Mouse (Mus musculus): ENCODE measurements around the gene Smim9. TPM values are rescaled to one million over a fixed set of nuclear protein-coding genes. Genes with fewer than 3 reads are reported as not detected.

Gene Smim9
- polyA plus RNA-seq, 1 experiment from 2014 or later, result not detected

GRCm38 (mm10) chrX:75128333-75128980, 35.1 kb downstream of the Smim9 start:
- ChIA-PET POLR2A (no interaction called here), CTCF (interaction anchor here (1.2 kb wide), 1 partner anchor 33 kb away, joined by 3 read pairs; the partner anchor contains the start of gene Dkc1)
- peaks cover 22% of the 10 kb centered on the region for H3K27me3 ChIP-seq
- TF ChIP-seq CTCF (IDR thresholded peaks at IDR 0.05), result no peak
- no peak for DNase-seq (ENCODE audit: low read depth, low spot score)
- ATAC-seq, result no peak
- in situ Hi-C loops (cut with MboI; ENCODE audit: low pct_unique_long_range_greater_than_20kb), result no loop called here

- no peak for TF ChIP-seq CTCF (IDR thresholded peaks at IDR 0.05)
- no peak for DNase-seq (ENCODE audit: low read depth, low spot score)
- ATAC-seq, result no peak
- peaks cover 22% of the 10 kb centered on the region for H3K27me3 ChIP-seq
- ChIA-PET POLR2A (no interaction called here), CTCF (interaction anchor here (1.2 kb wide), 2 partner anchors 10 to 31 kb away, joined by 3 read pairs; partner anchors contain the start of gene Dkc1)
- in situ Hi-C loops (cut with MboI; ENCODE audit: low pct_unique_long_range_greater_than_20kb), result no loop called here
Observed at GRCm38 (mm10) chrX:75126893-75127292, 36.7 kb downstream of the Smim9 start.

- POLR2A ChIA-PET, result interaction anchor here (0.6 kb wide), 1 partner anchor 121 kb away, joined by 3 read pairs; no protein-coding TSS in a partner anchor
- CTCF ChIA-PET, result interaction anchor here (0.7 kb wide), 1 partner anchor 14 kb away, joined by 3 read pairs; no protein-coding TSS in a partner anchor
- in situ Hi-C loops (cut with MboI; ENCODE audit: low pct_unique_long_range_greater_than_20kb), result no loop called here
- H3K27me3 ChIP-seq, result peaks cover 22% of the 10 kb centered on the region
- ATAC-seq (no peak), DNase-seq (ENCODE audit: low read depth, low spot score) (no peak)
- no peak for TF ChIP-seq CTCF (IDR thresholded peaks at IDR 0.05)
Observed at GRCm38 (mm10) chrX:75125606-75126005, 38.0 kb downstream of the Smim9 start.

GRCm38 (mm10) chrX:75115550-75115949, 48.0 kb downstream of the Smim9 start:
- no peak for TF ChIP-seq CTCF (IDR thresholded peaks at IDR 0.05)
- DNase-seq (ENCODE audit: low read depth, low spot score), result no peak

GRCm38 (mm10) chrX:75102293-75102692, 61.3 kb downstream of the Smim9 start:
- ATAC-seq (no peak), DNase-seq (ENCODE audit: low read depth, low spot score) (no peak)
- peaks cover 17% of the 10 kb centered on the region for H3K27me3 ChIP-seq
- ChIA-PET CTCF (no interaction called here), POLR2A (no interaction called here)
- in situ Hi-C loops (cut with MboI; ENCODE audit: low pct_unique_long_range_greater_than_20kb), result loop anchor here (25.0 kb wide), 1 partner anchor 285 kb away; the partner anchor contains the start of genes F8 and Fundc2
- no peak for TF ChIP-seq CTCF (IDR thresholded peaks at IDR 0.05)

More at GRCm38 (mm10) chrX:75115550-75115949, 48.0 kb downstream of the Smim9 start:
- H3K27me3 ChIP-seq, result peaks cover 33% of the 10 kb centered on the region
- no peak for ATAC-seq
- ChIA-PET CTCF (no interaction called here), POLR2A (no interaction called here)
- in situ Hi-C loops (cut with MboI; ENCODE audit: low pct_unique_long_range_greater_than_20kb), result loop anchor here (10.0 to 25.0 kb wide), 2 partner anchors 272 to 681 kb away; partner anchors contain the start of genes F8 and Fundc2

GRCm38 (mm10) chrX:75098799-75099198, 64.8 kb downstream of the Smim9 start:
- ATAC-seq (no peak), DNase-seq (ENCODE audit: low read depth, low spot score) (no peak)
- in situ Hi-C loops (cut with MboI; ENCODE audit: low pct_unique_long_range_greater_than_20kb), result no loop called here
- no peak for TF ChIP-seq CTCF (IDR thresholded peaks at IDR 0.05)
- H3K27me3 ChIP-seq, result peaks cover 14% of the 10 kb centered on the region
- ChIA-PET CTCF (no interaction called here), POLR2A (no interaction called here)

GRCm38 (mm10) chrX:75096163-75096770, 67.3 kb downstream of the Smim9 start:
- DNase-seq (ENCODE audit: low read depth, low spot score) (no peak), ATAC-seq (peak; percentile 1)
- POLR2A ChIA-PET, result no interaction called here
- TF ChIP-seq CTCF (IDR thresholded peaks at IDR 0.05), result no peak
- CTCF ChIA-PET, result interaction anchor here (0.8 to 1.7 kb wide), 3 partner anchors 11 to 31 kb away, joined by 3 read pairs; partner anchors contain the start of gene Gab3
- H3K27me3 ChIP-seq, result peaks cover 14% of the 10 kb centered on the region
- in situ Hi-C loops (cut with MboI; ENCODE audit: low pct_unique_long_range_greater_than_20kb), result no loop called here

Other genes with a start within 250 kb of the Smim9 start
- gene Gab3, start 78.3 kb downstream of the Smim9 start, polyA plus RNA-seq (2021), result 0.36 TPM
- 53.3 TPM for gene Dkc1, start 67.9 kb downstream of the Smim9 start, polyA plus RNA-seq (2021)
- gene Mpp1, start 32.8 kb downstream of the Smim9 start, polyA plus RNA-seq (2021), result 118 TPM
- 131 TPM for gene Fundc2, start 218.6 kb upstream of the Smim9 start, polyA plus RNA-seq (2021)
- 2.1 TPM for gene F8, start 218.8 kb upstream of the Smim9 start, polyA plus RNA-seq (2021)